Comparison of ENCODE assay signal across 19 mouse cellular contexts in genomic region chr17:44623707-44624106, GRCm38 (mm10).
DNase-seq lines count a peak whose midpoint lies in the region; ATAC-seq and TF ChIP-seq lines count a peak whose summit lies in the region.
"Had no signal": no experiment of that assay in that cellular context is flagged by ENCODE, and none has a peak within 500 bp of the region (broad histone marks: within the 10 kb centered on the region; RNA-seq: fewer than 3 reads in every experiment).

No protein-coding gene starts in this region.

- 54% methylated on average over 2 of the region's 2 CpGs for WGBS in heart, postnatal 0 days
- WGBS in lung, embryonic 15.5 days: 16% methylated on average over 2 of the region's 2 CpGs
- whole genome bisulfite sequencing in stomach, postnatal 0 days: 29% methylated on average over 2 of the region's 2 CpGs

- no peaks in the 10 kb centered on the region for H3K4me1 ChIP-seq in heart, postnatal 0 days (ENCODE audit: control insufficient read depth, insufficient read depth)
- peaks cover 16% of the 10 kb centered on the region; the same call in 1 of the 2 replicates for H3K4me1 ChIP-seq in lung, embryonic 15.5 days
- H3K4me1 ChIP-seq in stomach, postnatal 0 days (replicated peaks; ENCODE audit: control insufficient read depth, insufficient read depth): no peaks in the 10 kb centered on the region
- H3K4me1 ChIP-seq: hindbrain, embryonic 13.5 days; midbrain, embryonic 15.5 days had no signal

- no peaks in the 10 kb centered on the region for H3K36me3 ChIP-seq in heart, postnatal 0 days (replicated peaks; ENCODE audit: control insufficient read depth, insufficient read depth, low read length)
- no peaks in the 10 kb centered on the region for H3K36me3 ChIP-seq in lung, embryonic 15.5 days
- H3K36me3 ChIP-seq in stomach, postnatal 0 days (ENCODE audit: control insufficient read depth, insufficient read depth, low read length): no peaks in the 10 kb centered on the region
- H3K36me3 ChIP-seq: forebrain, embryonic 10.5 days; hindbrain, embryonic 13.5 days; limb, embryonic 10.5 days; midbrain, embryonic 15.5 days had no signal

- TF ChIP-seq EP300 in heart, postnatal 0 days (IDR thresholded peaks at IDR 0.05; ENCODE audit: low read depth): no peak
- no peak for TF ChIP-seq EP300 in stomach, postnatal 0 days (optimal IDR thresholded peaks at IDR 0.05)

- H3K4me3 ChIP-seq in heart, postnatal 0 days (ENCODE audit: low read depth, low read length): no peak overlapping the region; the same call in 1 of the 2 replicates
- H3K4me3 ChIP-seq in lung, embryonic 15.5 days: no peak overlapping the region
- H3K4me3 ChIP-seq in stomach, postnatal 0 days (ENCODE audit: low read depth, low read length): no peak overlapping the region
- H3K4me3 ChIP-seq: embryonic facial prominence, embryonic 12.5 days; forebrain, embryonic 10.5 days; hindbrain, embryonic 13.5 days; limb, embryonic 10.5 days; midbrain, embryonic 15.5 days had no signal

- no peaks in the 10 kb centered on the region for H3K27me3 ChIP-seq in heart, postnatal 0 days (ENCODE audit: control insufficient read depth, insufficient read depth, low read length)
- H3K27me3 ChIP-seq in lung, embryonic 15.5 days: no peaks in the 10 kb centered on the region
- no peaks in the 10 kb centered on the region for H3K27me3 ChIP-seq in stomach, postnatal 0 days (ENCODE audit: control insufficient read depth, insufficient read depth, low read length)
- H3K27me3 ChIP-seq: embryonic facial prominence, embryonic 12.5 days; hindbrain, embryonic 13.5 days; midbrain, embryonic 15.5 days had no signal

- no peak for ATAC-seq in heart, postnatal 0 days (ENCODE audit: insufficient read depth, low read depth)
- no peak; the same call in none of the 2 replicates for ATAC-seq in lung, embryonic 15.5 days (ENCODE audit: borderline replicate concordance, extremely low read depth, low FRiP score, low TSS enrichment)
- ATAC-seq in stomach, postnatal 0 days (ENCODE audit: low FRiP score, low TSS enrichment): no peak
- ATAC-seq: midbrain, embryonic 15.5 days had no signal

- H3K4me2 ChIP-seq in heart, postnatal 0 days (ENCODE audit: low read depth, low read length): peak overlapping the region; percentile 15; the same call in 1 of the 2 replicates
- peak overlapping the region; percentile 29 for H3K4me2 ChIP-seq in lung, embryonic 15.5 days
- peak overlapping the region; percentile 31; the same call in 1 of the 2 replicates for H3K4me2 ChIP-seq in stomach, postnatal 0 days (replicated peaks; ENCODE audit: low read depth)
- H3K4me2 ChIP-seq: embryonic facial prominence, embryonic 12.5 days; hindbrain, embryonic 13.5 days; liver, embryonic 11.5 days; midbrain, embryonic 15.5 days had no signal

- H3K9ac ChIP-seq in heart, postnatal 0 days (replicated peaks; ENCODE audit: low read depth, low read length): no peak overlapping the region
- no peak overlapping the region for H3K9ac ChIP-seq in lung, embryonic 15.5 days
- H3K9ac ChIP-seq in stomach, postnatal 0 days (ENCODE audit: low read length): no peak overlapping the region
- H3K9ac ChIP-seq: embryonic facial prominence, embryonic 12.5 days; hindbrain, embryonic 13.5 days; midbrain, embryonic 15.5 days had no signal

- H3K9me3 ChIP-seq in heart, postnatal 0 days (replicated peaks; ENCODE audit: control insufficient read depth, low read length): no peaks in the 10 kb centered on the region
- no peaks in the 10 kb centered on the region for H3K9me3 ChIP-seq in lung, embryonic 15.5 days
- H3K9me3 ChIP-seq in stomach, postnatal 0 days (ENCODE audit: control insufficient read depth, low read length): no peaks in the 10 kb centered on the region
- H3K9me3 ChIP-seq: embryonic facial prominence, embryonic 12.5 days; hindbrain, embryonic 13.5 days; limb, embryonic 10.5 days; midbrain, embryonic 15.5 days had no signal

- no peak for DNase-seq in heart, postnatal 0 days (ENCODE audit: low spot score)
- no peak for DNase-seq in heart, adult 9 months (ENCODE audit: low spot score in 2 of 2)
- no peak for DNase-seq in lung, postnatal 4 days
- peak; percentile 41 for DNase-seq in lung, postnatal 10 days
- DNase-seq in stomach, postnatal 0 days (ENCODE audit: low spot score): no peak
- no peak for DNase-seq in layer of hippocampus, adult 8-10 months (ENCODE audit: low spot score in 2 of 2)
- DNase-seq: adrenal gland, postnatal 25 days; cerebellum, adult 2 months; gastrocnemius, postnatal 25 days; kidney, adult 2 months; right cerebral cortex, postnatal 4 days; thymus, adult 18-20 months had no signal

- no peak overlapping the region for H3K27ac ChIP-seq in heart, postnatal 0 days (ENCODE audit: low read depth)
- H3K27ac ChIP-seq in lung, embryonic 15.5 days: peak overlapping the region; percentile 65
- H3K27ac ChIP-seq in stomach, postnatal 0 days (replicated peaks): no peak overlapping the region
- H3K27ac ChIP-seq: forebrain, embryonic 10.5 days; hindbrain, embryonic 13.5 days; limb, embryonic 10.5 days; midbrain, embryonic 15.5 days had no signal

- TF ChIP-seq CTCF in heart, postnatal 0 days (IDR thresholded peaks at IDR 0.05; ENCODE audit: low read depth): no peak
- no peak for TF ChIP-seq CTCF in stomach, postnatal 0 days (IDR thresholded peaks at IDR 0.05; ENCODE audit: low read depth)
